Mouse (Mus musculus) stomach, postnatal 0 days (tissue): Measurements from ENCODE around the gene Hmgb3.

Experiments
- CTCF ChIP-seq: IDR thresholded peaks from 2 replicates; pipeline ENCODE4 v1.5.1; 2016; ENCODE audit warnings: antibody characterized with exemption, low read depth, mild to moderate bottlenecking, moderate library complexity
- EP300 ChIP-seq: optimal IDR thresholded peaks from 2 replicates; pipeline ENCODE3; 2016; ENCODE audit warnings: antibody characterized with exemption

GRCm38 (mm10) chrX:71601052-71601611 lies 45.4 kb downstream of the Hmgb3 start:
- peak; percentile 70 for TF ChIP-seq CTCF
- TF ChIP-seq EP300: no peak
